Mouse (Mus musculus): ENCODE results near the gene Mynn.

DNA sequence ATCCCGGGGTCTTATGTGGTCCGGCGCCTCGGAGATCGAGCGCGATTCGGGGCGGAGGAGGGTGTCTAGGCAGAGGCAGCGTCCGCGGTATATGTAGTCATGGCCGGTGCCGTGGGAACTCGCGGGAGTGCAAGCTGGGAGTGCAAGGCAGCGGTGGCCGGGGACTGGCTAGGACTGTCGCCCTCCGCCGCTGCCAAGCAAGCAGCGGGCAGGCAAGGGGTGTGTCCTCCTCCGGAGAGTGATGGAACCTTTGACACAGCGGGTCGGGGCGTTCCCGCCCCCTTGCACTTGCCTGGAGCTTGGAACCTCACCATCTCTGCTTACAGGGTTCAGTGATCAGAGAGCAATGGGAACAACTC is 854 bp downstream of the Mynn start:
- TF ChIP-seq CTCF (IDR thresholded peaks at IDR 0.05; ENCODE audit: low read depth, low read length) (no peak), EP300 (IDR thresholded peaks at IDR 0.05; ENCODE audit: insufficient read depth, low read depth, low read length) (0 out of 2 replicates have a peak, but pooled peaks have one; percentile 12), POLR2A (IDR thresholded peaks at IDR 0.05; ENCODE audit: insufficient read depth, low read length) (no peak)

Measured in ES-Bruce4 (cell line).